Mouse (Mus musculus) spleen, adult 2 months (tissue): ENCODE data around the gene E4f1.

Source experiments
- CTCF ChIP-seq: fragments of 200-500 bp; IDR thresholded peaks from 2 replicates; pipeline ENCODE4 v1.5.1; 2011; ENCODE audit warnings: mild to moderate bottlenecking, inconsistent platforms; ENCODE audit not compliant: insufficient read depth, insufficient read length, insufficient replicate concordance; ENCODE audit errors: extremely low read depth
- POLR2A ChIP-seq: fragments of 200-500 bp; IDR thresholded peaks from 2 replicates; pipeline ENCODE4 v1.6.1; 2011; ENCODE audit warnings: low read depth, low read length, inconsistent platforms

DNA sequence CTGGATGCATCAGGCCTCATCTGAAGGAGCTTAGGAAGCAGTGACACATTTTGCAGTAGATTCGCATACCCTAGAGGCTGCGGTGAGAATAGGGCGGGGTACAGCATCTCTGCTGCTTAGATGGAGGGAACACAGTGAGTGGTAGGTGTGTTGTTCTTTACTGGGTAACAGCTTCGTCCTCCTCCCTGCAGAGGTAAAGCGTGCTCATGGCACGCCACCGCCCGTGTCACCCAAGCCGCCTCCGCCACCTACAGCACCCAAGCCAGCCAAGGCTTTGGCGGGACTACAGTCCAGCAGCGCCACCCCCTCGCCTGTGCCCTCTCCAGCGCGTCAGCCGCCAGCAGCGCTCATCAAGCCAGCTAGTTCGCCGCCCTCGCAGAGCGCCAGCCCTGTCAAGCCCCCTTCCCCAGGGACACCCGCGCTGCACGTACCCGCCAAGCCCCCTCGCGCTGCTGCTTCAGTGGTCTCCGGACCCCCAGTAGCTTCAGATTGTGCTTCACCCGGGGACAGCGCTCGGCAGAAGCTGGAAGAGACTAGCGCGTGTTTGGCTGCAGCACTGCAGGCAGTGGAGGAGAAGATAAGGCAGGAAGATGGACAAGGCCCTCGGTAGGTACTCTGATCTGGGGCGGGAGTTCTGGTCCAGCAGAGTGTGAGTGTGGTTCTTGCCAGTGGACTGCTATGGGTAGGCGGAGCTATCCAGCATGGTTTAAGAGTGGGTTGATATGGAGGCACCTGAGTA lies 36.4 kb upstream of the E4f1 start:
- TF ChIP-seq POLR2A, result no peak
- no peak for TF ChIP-seq CTCF
